Mouse (Mus musculus): ENCODE results near the gene Jazf1. TPM values are rescaled to one million over a fixed set of nuclear protein-coding genes. Genes with fewer than 3 reads are reported as not detected.

The Jazf1 gene
- polyA plus RNA-seq, 1 experiment from 2014 or later: 11.5 TPM

GRCm38 (mm10) chr6:52926947-52927346, 141.5 kb downstream of the Jazf1 start:
- Histone ChIP-seq H3K4me1 (no peaks in the 10 kb centered on the region; the same call in 1 of the 2 replicates), H3K9me3 (no peaks in the 10 kb centered on the region), H3K4me2 (no peak overlapping the region), H3K27me3 (replicated peaks) (no peaks in the 10 kb centered on the region), H3K4me3 (no peak overlapping the region), H3K9ac (no peak overlapping the region), H3K27ac (replicated peaks) (no peak overlapping the region), H3K36me3 (no peaks in the 10 kb centered on the region)
- no peak for ATAC-seq (ENCODE audit: extremely low read depth, insufficient number of reproducible peaks, low FRiP score, low TSS enrichment)
- WGBS: 66% methylated on average over 4 of the region's 4 CpGs

DNA sequence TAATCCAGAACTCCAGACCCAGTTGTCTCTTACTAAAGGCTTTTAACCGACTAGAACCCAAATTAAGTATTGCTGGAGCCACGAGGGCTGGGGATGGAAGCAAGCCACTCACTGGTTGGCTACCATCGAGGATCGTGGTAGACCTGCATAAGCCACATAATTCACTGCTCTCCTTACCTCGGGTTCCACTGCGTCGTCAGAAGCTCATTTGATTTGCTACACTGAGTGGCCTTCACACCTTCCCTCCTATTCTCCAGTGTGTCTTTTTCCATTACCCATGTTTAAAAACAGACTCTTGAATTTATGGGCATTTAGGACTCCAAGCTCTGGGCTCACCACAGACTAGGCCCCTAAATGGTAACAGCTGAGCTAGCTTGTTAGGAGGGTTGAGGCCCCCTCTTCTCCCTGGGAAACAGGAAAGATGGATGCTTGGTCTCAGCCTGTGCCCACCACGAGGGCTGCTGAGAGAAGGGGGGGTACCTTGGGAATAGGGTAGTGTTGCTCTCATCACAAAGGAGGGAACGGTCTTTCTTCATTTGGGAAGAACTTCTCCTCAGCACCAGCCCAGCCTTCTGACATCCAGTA, 142.9 kb downstream of the Jazf1 start:
- Histone ChIP-seq H3K4me2 (no peak overlapping the region), H3K9ac (0 out of 2 replicates have a peak overlapping the region, but pooled peaks have one; percentile 6), H3K4me3 (no peak overlapping the region), H3K36me3 (no peaks in the 10 kb centered on the region), H3K4me1 (no peaks in the 10 kb centered on the region; the same call in 1 of the 2 replicates), H3K9me3 (no peaks in the 10 kb centered on the region), H3K27ac (replicated peaks) (no peak overlapping the region), H3K27me3 (replicated peaks) (no peaks in the 10 kb centered on the region)
- 63% methylated on average over 9 of the region's 9 CpGs for whole genome bisulfite sequencing
- no peak for ATAC-seq (ENCODE audit: extremely low read depth, insufficient number of reproducible peaks, low FRiP score, low TSS enrichment)

DNA sequence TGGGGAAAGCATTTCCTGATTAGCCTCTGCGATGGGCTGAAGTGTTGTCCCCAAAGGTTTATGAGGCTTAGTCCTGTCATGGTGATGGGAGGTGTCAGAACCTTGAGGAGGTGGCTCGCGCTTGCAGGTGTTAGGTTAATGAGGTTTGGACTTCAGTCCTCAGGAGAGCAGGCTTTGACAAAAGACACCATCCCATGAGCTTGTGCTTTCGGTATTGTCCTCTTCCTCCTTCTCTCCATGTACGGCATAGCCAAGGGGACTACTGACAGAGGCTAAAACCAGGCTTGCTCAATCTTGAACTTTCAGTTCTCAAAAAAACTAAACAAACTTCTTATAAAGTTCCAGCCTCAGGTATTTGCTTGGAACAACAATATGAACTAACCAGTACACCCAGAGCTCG, 147.2 kb downstream of the Jazf1 start:
- no peaks in the 10 kb centered on the region for H3K36me3 ChIP-seq
- 82% methylated on average over 6 of the region's 6 CpGs for WGBS
- no peak overlapping the region for H3K4me2 ChIP-seq
- H3K9me3 ChIP-seq: no peaks in the 10 kb centered on the region
- no peak overlapping the region for H3K9ac ChIP-seq
- H3K4me1 ChIP-seq: no peaks in the 10 kb centered on the region; the same call in 1 of the 2 replicates
- H3K27ac ChIP-seq (replicated peaks): no peak overlapping the region
- no peak for ATAC-seq (ENCODE audit: extremely low read depth, insufficient number of reproducible peaks, low FRiP score, low TSS enrichment)
- H3K4me3 ChIP-seq: no peak overlapping the region
- no peaks in the 10 kb centered on the region for H3K27me3 ChIP-seq (replicated peaks)

GRCm38 (mm10) chr6:52920719-52921118, 147.7 kb downstream of the Jazf1 start:
- no peak overlapping the region for H3K9ac ChIP-seq
- no peak overlapping the region for H3K27ac ChIP-seq (replicated peaks)
- WGBS: 70% methylated on average over 6 of the region's 6 CpGs
- no peak overlapping the region for H3K4me3 ChIP-seq
- no peaks in the 10 kb centered on the region for H3K27me3 ChIP-seq (replicated peaks)
- H3K4me1 ChIP-seq: peaks cover under 1% of the 10 kb centered on the region
- no peaks in the 10 kb centered on the region for H3K36me3 ChIP-seq
- no peak overlapping the region for H3K4me2 ChIP-seq
- ATAC-seq (ENCODE audit: extremely low read depth, insufficient number of reproducible peaks, low FRiP score, low TSS enrichment): no peak
- H3K9me3 ChIP-seq: no peaks in the 10 kb centered on the region

DNA sequence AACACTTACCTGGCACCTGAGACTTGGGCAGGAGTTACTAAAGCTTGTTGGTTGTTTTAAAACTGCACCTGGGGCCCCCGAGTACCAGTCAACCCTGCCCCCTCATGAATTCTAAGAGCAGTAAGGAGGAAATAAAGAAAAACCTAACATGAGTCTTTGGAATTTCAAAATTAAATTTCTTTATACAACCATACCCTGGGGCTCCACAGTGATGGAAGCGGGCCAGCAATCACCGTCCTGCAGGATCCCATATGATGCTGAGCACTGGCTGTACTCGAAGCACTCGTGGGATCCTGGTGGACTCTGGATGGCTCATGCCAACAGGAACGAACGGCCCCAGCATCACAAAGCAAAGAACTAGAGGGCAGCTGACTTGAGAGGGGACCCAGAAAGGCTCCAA, 149.0 kb downstream of the Jazf1 start:
- ATAC-seq (ENCODE audit: extremely low read depth, insufficient number of reproducible peaks, low FRiP score, low TSS enrichment): no peak
- Histone ChIP-seq H3K36me3 (no peaks in the 10 kb centered on the region), H3K4me2 (no peak overlapping the region), H3K4me3 (no peak overlapping the region), H3K9ac (no peak overlapping the region), H3K4me1 (peaks cover 11% of the 10 kb centered on the region), H3K27ac (replicated peaks) (no peak overlapping the region), H3K9me3 (no peaks in the 10 kb centered on the region), H3K27me3 (replicated peaks) (no peaks in the 10 kb centered on the region)
- 64% methylated on average over 7 of the region's 7 CpGs for WGBS

GRCm38 (mm10) chr6:52918980-52919379, 149.5 kb downstream of the Jazf1 start:
- no peak overlapping the region for H3K27ac ChIP-seq (replicated peaks)
- H3K9ac ChIP-seq: no peak overlapping the region
- no peak overlapping the region for H3K4me2 ChIP-seq
- no peaks in the 10 kb centered on the region for H3K27me3 ChIP-seq (replicated peaks)
- no peaks in the 10 kb centered on the region for H3K36me3 ChIP-seq
- H3K4me1 ChIP-seq: peaks cover 11% of the 10 kb centered on the region
- no peak for ATAC-seq (ENCODE audit: extremely low read depth, insufficient number of reproducible peaks, low FRiP score, low TSS enrichment)
- WGBS: 1% methylated on average over 2 of the region's 2 CpGs
- H3K4me3 ChIP-seq: no peak overlapping the region
- no peaks in the 10 kb centered on the region for H3K9me3 ChIP-seq

DNA sequence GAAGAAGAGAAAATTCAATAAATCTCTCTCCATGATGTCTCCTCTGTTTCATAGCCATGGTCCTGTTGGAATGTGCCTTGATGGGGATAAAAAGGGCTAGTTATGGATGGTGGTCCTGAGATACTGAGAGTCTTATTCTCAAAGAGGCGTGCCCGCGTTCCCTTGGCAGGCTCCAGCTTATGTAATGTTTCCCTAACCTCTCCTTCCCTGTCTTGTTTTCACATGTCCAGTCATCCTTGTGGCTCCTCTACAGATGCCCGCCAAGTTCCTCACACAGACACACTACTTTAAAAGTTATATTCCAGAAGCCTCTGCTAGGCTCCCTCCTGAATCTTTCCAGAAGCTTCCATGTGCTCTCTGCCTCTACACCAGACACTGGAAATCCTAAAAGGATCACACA, 151.0 kb downstream of the Jazf1 start:
- no peak for ATAC-seq (ENCODE audit: extremely low read depth, insufficient number of reproducible peaks, low FRiP score, low TSS enrichment)
- Histone ChIP-seq H3K27me3 (replicated peaks) (no peaks in the 10 kb centered on the region), H3K9ac (no peak overlapping the region), H3K9me3 (no peaks in the 10 kb centered on the region), H3K4me1 (peaks cover 14% of the 10 kb centered on the region), H3K36me3 (no peaks in the 10 kb centered on the region), H3K4me3 (no peak overlapping the region), H3K27ac (replicated peaks) (no peak overlapping the region), H3K4me2 (no peak overlapping the region)
- WGBS: 95% methylated on average over 4 of the region's 4 CpGs

DNA sequence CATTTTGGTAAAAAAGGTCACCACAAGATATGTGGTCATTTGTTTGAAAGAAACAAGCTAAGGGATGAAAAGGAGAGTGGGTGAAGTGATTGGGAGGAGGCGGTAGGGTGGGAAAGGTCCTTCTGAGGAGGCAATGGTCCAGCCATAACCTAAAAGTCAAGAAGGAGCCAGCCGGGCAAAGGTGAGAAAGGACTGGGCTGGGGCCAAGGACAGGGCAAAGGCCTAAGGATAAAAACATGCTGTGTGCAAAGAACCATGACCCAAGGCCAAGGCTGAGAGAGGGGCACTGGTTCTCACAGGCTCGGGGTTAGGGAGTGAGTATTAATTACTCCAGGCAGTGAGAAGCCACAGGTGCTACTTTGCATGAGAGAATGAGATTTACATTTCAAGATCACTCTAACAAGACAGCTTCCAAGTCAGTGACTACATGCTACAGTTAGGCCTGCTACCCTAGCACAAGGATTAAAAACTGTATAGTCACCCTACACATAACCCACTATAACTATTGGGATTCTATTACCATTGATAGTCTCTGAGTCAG, 151.5 kb downstream of the Jazf1 start:
- Histone ChIP-seq H3K4me1 (peaks cover 17% of the 10 kb centered on the region), H3K36me3 (no peaks in the 10 kb centered on the region), H3K27me3 (replicated peaks) (no peaks in the 10 kb centered on the region), H3K4me2 (no peak overlapping the region), H3K9ac (no peak overlapping the region), H3K4me3 (no peak overlapping the region), H3K27ac (replicated peaks) (no peak overlapping the region), H3K9me3 (no peaks in the 10 kb centered on the region)
- no peak for ATAC-seq (ENCODE audit: extremely low read depth, insufficient number of reproducible peaks, low FRiP score, low TSS enrichment)
- WGBS: 88% methylated on average over 3 of the region's 3 CpGs

DNA sequence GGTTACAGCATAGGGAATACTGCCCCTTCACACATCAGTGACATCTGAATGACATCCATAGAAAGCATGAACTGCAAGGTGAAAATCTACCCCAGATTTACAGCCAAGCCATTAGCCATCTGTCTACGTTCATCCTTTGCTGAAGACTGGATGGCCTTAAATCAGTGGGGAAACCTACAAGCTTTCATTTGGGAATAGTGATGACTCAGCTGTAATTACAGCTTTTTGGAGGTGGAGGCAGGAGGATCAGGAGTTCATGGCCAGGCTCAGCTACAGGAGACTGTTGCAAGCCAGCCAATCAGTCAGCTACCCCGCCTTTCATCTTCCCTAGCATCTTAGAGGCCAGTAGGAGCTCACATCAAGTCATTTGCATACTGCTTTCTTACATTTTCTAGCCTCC, 153.5 kb downstream of the Jazf1 start:
- 80% methylated on average over 2 of the region's 2 CpGs for WGBS
- Histone ChIP-seq H3K4me3 (no peak overlapping the region), H3K27me3 (replicated peaks) (no peaks in the 10 kb centered on the region), H3K4me2 (no peak overlapping the region), H3K4me1 (peaks cover 20% of the 10 kb centered on the region), H3K27ac (replicated peaks) (peak overlapping the region; percentile 39; the same call in 1 of the 2 replicates), H3K9me3 (no peaks in the 10 kb centered on the region), H3K9ac (no peak overlapping the region), H3K36me3 (no peaks in the 10 kb centered on the region)
- no peak for ATAC-seq (ENCODE audit: extremely low read depth, insufficient number of reproducible peaks, low FRiP score, low TSS enrichment)

GRCm38 (mm10) chr6:52912143-52912918, 156.1 kb downstream of the Jazf1 start:
- Histone ChIP-seq H3K4me2 (no peak overlapping the region), H3K27me3 (replicated peaks) (no peaks in the 10 kb centered on the region), H3K4me3 (no peak overlapping the region), H3K9me3 (no peaks in the 10 kb centered on the region), H3K4me1 (peaks cover 25% of the 10 kb centered on the region), H3K27ac (replicated peaks) (no peak overlapping the region), H3K36me3 (no peaks in the 10 kb centered on the region), H3K9ac (no peak overlapping the region)
- WGBS: 69% methylated on average over 5 of the region's 5 CpGs
- no peak for ATAC-seq (ENCODE audit: extremely low read depth, insufficient number of reproducible peaks, low FRiP score, low TSS enrichment)

GRCm38 (mm10) chr6:52906801-52907200, 161.6 kb downstream of the Jazf1 start:
- Histone ChIP-seq H3K27ac (replicated peaks) (no peak overlapping the region), H3K9me3 (no peaks in the 10 kb centered on the region)
- WGBS: 58% methylated on average over 5 of the region's 5 CpGs

More at GRCm38 (mm10) chr6:52906801-52907200, 161.6 kb downstream of the Jazf1 start:
- no peak for ATAC-seq (ENCODE audit: extremely low read depth, insufficient number of reproducible peaks, low FRiP score, low TSS enrichment)
- Histone ChIP-seq H3K4me1 (peaks cover 32% of the 10 kb centered on the region), H3K4me2 (no peak overlapping the region), H3K27me3 (replicated peaks) (no peaks in the 10 kb centered on the region), H3K4me3 (no peak overlapping the region), H3K9ac (no peak overlapping the region), H3K36me3 (no peaks in the 10 kb centered on the region)

Measured in heart, embryonic 13.5 days (tissue).